Mouse (Mus musculus) cerebellum, postnatal 36 days (tissue): ENCODE results near the gene Gtpbp3.

ENCODE experiments used
- DNase-seq, 2 experiments: peaks; one replicate each; pipeline ENCODE4 v3.0.0; 2021 to 2022; ENCODE audit warnings: mixed read lengths in 2 of 2

The Gtpbp3 gene

GRCm38 (mm10) chr8:71497881-71498501, 10.1 kb downstream of the Gtpbp3 start:
- DNase-seq = peak in 1 of 2 experiments; percentile 9

- no peak for DNase-seq
Observed at GRCm38 (mm10) chr8:71498816-71499690, 11.2 kb downstream of the Gtpbp3 start.

- DNase-seq = no peak
Observed at GRCm38 (mm10) chr8:71504349-71504748, 16.4 kb downstream of the Gtpbp3 start.

DNA sequence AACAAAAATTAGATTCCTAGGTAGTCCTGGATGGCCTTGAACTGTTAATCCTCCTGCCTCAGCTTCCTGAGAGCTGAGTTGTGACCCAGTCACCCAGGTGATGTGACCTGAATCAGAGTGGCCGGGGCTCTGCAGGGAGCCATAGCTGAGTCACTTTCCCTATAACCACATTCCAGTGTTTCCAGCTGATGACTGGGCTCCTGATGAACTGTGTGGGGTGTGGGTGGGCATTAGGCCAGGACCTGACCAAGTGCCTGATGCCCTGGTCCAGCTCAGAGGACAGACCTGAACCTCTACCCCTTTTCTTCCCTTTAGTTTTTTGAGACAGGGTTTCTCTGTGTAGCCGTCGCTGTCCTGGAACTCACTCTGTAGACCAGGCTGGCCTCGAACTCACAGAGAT, 17.4 kb downstream of the Gtpbp3 start:
- DNase-seq = no peak

- peak; percentile 59 to 73 for DNase-seq
Observed at GRCm38 (mm10) chr8:71505979-71506378, 18.1 kb downstream of the Gtpbp3 start.

GRCm38 (mm10) chr8:71507589-71508104, 19.7 kb downstream of the Gtpbp3 start:
- DNase-seq = peak; percentile 75 to 83

GRCm38 (mm10) chr8:71509316-71509715, 21.4 kb downstream of the Gtpbp3 start:
- DNase-seq = no peak

GRCm38 (mm10) chr8:71511644-71512043, 23.7 kb downstream of the Gtpbp3 start, which contains the start of gene Plvap:
Gene Plvap, minus strand, starts transcription at chr8:71511752.
- DNase-seq = no peak

- DNase-seq = no peak
Observed at GRCm38 (mm10) chr8:71513018-71513754, 25.3 kb downstream of the Gtpbp3 start.

- no peak for DNase-seq
Observed at GRCm38 (mm10) chr8:71515043-71515442, 27.1 kb downstream of the Gtpbp3 start.

DNA sequence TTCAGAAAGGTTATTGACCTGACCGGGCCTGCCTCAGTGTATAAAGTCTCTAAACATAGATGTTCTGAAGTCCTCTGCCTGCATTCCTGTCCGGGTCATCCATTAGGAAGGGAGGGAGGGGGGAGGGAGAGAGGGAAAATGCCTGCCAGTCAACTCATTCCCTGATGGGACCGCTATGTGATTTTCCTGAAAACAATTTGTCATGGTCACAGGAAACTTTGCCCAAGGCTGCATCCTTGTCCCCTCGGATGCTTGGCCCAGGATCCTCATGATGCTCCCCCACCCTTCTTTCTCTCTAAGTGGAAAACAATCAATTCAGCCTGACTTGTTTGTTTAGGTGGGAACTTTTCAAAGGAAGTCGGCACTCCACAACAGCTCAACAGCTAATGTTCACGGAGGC, 28.9 kb downstream of the Gtpbp3 start:
- DNase-seq = no peak

DNA sequence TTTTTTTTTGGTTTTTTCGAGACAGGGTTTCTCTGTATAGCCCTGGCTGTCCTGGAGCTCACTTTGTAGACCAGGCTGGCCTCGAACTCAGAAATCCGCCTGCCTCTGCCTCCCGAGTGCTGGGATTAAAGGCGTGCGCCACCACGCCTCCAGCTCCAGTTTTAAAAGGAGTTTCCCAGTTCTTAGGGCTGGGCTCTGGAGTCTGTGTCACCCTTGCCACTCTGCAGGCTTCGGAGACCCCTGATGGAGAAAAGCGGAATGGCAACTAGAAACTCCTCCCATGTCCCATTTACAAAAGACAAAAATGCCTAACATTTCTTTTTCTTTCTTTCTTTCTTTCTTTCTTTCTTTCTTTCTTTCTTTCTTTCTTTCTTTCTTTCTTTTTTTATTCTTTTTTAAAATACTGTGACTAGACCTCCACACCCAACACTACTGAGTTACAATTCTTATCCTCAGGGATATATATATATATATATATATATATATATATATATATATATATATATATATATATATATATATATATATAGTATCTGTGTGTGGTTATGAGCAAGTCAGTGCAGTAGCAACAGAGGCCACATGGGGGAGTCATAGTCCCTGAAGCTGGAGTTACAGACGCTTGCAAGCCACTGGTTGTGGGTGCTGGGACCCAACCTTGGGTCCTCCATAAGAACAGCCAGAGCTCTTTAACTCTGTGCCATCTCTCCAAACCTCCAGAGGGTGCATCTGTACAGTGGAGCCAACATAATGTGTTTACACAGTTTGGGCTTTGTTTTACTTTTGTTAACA, 31.3 kb downstream of the Gtpbp3 start:
- peak; percentile 52 to 55 for DNase-seq

DNA sequence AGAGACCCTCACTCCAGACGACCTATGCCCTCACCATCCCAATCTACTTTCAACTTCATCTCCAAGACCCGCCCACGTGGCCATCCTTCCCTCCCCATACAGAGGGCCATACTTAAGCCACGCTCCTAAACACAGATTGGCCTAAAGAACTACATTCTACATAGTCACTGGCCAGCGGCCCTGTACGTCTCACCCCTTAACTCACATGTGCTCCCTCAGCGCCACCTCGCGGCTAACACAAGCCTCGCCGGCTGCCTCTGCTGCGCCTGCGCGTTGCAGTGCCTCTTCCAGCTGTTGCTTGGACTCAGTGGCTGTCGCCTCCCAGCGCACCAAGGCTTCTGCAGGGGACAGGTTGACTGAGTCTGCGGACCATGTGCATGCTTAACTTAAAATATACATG, 33.7 kb downstream of the Gtpbp3 start:
- DNase-seq = peak; percentile 92 to 93

DNA sequence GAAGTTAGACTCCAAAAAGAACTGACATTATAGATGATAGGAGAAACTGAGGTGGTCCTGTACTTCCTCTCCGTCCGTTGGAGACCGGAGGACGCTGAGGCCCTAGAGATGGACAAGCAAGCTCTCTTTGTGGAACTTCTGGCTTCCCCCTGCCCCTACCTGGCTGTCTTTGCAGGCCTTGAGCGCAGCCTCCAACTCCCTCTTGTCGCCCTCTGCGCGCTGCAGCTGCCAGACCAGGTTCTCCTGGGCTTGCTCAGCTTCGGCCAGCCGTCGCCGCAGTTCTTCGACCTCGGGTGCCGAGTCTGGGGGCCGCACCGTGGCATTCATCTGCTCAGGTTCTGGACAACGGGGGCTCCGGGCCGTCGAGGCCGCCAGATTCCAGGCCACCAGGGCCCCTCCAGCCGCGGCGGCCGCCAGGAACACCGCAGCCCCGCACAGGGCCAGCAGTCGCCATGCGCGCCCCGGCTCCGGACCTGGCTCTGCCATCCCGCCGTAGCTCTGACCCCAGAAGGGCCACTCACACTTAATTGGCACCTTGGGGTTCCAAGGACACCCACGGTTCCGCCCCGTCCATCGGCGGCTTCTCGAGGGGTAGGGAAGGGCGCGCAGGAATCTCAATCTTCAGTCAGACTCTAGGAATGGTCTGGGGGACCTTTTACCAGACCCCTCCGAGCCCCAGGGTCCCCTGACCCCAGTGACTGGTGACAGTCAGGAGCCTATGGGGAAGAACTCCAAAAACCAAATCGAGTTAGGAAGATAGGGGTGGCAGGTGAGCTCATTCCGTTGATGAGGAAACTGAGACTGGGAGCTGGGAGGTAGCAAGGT, 37.5 kb downstream of the Gtpbp3 start, which contains the start of gene Ccdc194:
TSS of gene Ccdc194 (minus strand) at position 486 of the 825 bp plus-strand sequence.
- DNase-seq = no peak

GRCm38 (mm10) chr8:71526272-71526671, 38.4 kb downstream of the Gtpbp3 start:
- no peak for DNase-seq

GRCm38 (mm10) chr8:71527162-71527870, 39.4 kb downstream of the Gtpbp3 start:
- no peak for DNase-seq

GRCm38 (mm10) chr8:71528362-71529073, 40.6 kb downstream of the Gtpbp3 start:
- DNase-seq = no peak

GRCm38 (mm10) chr8:71530735-71531467, 43.0 kb downstream of the Gtpbp3 start:
- peak; percentile 63 to 64 for DNase-seq

DNA sequence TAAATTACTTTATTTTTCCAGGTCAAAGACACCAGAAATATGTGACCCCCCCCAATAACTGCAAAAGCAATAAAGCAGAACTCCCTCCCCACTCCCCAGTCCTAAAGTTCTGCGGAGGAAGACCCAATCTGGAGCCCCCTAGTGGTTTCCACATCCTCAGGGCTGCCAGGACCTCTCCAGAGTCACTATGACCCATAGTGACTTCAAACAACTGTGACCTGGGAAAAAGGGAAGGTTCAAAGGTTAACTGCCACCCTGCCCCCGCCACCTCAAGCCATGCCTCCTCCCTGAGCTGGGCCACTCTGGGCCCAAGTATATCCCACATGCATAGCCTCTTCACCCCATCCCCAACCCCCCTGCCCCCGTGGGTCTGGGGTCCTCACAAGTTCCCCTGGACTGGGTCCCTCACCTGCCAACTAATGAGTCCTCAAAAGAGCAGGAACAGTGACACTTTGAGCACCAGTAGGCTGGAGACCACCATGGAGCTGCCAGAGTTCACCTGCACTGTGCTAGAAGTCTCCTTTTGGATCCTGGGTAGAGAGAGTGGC, 46.4 kb downstream of the Gtpbp3 start:
- DNase-seq = no peak
